Mouse (Mus musculus) adipocyte (in vitro differentiated cells): ENCODE data around the gene Cep128.

Source experiments
- DNase-seq: peaks from one replicate; pipeline ENCODE4 v3.0.0-alpha.2; 2016; ENCODE audit warnings: low spot score

The Cep128 gene

GRCm38 (mm10) chr12:90954740-90955473 lies 429.3 kb downstream of the Cep128 start:
- DNase-seq, result no peak
